Mouse (Mus musculus) bone marrow macrophage, adult 2 months (primary cell): ENCODE results near the gene Top2a.

ENCODE experiments used
- CTCF ChIP-seq: IDR thresholded peaks from 2 replicates; pipeline ENCODE4 v1.5.1; 2012; ENCODE audit warnings: low read depth, mild to moderate bottlenecking, low read length, moderate library complexity
- POLR2A ChIP-seq: IDR thresholded peaks from 2 replicates; pipeline ENCODE4 v1.6.1; 2012; ENCODE audit warnings: mild to moderate bottlenecking, low read depth, low read length, borderline replicate concordance

DNA sequence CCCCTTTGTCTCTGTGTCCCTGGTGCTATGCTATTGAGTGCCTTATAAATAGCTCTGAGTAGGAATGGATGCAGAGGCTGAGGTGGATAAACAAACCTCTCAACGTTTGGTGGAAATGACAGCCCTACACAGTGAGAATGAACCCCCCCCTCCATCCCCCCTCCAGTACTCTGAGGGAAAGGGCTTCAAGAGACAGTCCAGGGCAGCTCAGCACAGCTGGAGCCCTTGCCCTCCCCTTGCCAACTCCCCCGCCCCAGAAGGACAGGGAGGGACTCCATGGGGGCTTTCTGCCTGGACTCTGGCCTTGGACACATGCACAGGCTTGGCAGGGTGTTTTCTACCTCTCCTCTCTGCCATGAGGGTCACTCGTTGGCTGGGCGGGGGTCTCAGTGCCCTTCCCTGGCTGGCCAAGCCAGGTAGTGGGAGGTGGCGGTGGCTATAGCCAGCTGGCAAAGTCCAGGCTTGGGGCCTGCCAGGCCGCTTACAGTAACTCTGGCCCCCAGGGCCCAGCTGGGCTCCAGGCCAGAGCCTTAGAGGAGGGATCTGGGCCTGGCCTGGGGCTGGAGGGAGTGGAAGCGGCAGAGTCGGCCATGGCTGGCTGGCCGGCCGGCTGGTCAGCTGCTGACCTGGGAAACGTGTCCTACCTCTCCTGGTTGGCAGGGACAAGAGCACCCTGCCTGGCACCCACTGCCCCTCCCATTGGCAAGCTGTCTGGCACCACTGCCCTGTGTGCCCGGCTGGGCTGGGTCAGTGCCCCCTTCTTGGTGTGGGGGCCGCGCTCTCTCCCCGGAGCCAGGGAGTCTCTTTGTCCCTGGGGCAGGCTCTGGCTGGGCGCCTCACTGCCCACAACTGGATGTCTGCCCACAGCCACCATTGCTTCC is 72.7 kb downstream of the Top2a start:
- TF ChIP-seq POLR2A: no peak
- no peak for TF ChIP-seq CTCF
